Mouse (Mus musculus): ENCODE results near the gene Rbx1.

DNA sequence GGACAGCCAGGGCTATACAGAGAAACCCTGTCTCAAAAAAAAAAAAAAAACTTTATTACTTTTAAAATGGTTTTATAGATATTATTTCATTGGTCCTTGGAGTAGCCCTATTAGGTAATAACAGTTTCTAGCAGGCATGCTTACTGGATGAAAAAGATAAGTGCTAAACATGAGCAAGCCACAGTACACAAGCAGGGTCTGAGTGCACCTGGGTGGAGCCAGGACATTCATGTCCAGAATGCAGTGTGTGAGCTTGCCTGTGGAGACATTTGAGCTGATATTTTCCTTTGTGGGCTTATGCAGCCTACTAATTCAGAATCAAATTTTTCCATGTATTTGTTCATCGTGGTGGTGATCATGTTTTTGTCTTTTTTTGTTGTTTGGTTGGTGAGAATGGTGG lies 27.8 kb upstream of the Rbx1 start:
- TF ChIP-seq CTCF (IDR thresholded peaks at IDR 0.05; ENCODE audit: low read depth) (no peak), EP300 (IDR thresholded peaks at IDR 0.05; ENCODE audit: low read depth) (no peak)

Measured in liver, embryonic 14.5 days (tissue).